Mouse (Mus musculus): Measurements from ENCODE around the gene Myo9b. TPM values are rescaled to one million over a fixed set of nuclear protein-coding genes. Genes with fewer than 3 reads are reported as not detected.
"Not testable (repeated sequence)": the region's sequence is repeated elsewhere in the genome, so short reads cannot be mapped to it uniquely, and the experiment has no call there.

The Myo9b gene
- polyA plus RNA-seq, 1 experiment from 2014 or later = 30.4 TPM

DNA sequence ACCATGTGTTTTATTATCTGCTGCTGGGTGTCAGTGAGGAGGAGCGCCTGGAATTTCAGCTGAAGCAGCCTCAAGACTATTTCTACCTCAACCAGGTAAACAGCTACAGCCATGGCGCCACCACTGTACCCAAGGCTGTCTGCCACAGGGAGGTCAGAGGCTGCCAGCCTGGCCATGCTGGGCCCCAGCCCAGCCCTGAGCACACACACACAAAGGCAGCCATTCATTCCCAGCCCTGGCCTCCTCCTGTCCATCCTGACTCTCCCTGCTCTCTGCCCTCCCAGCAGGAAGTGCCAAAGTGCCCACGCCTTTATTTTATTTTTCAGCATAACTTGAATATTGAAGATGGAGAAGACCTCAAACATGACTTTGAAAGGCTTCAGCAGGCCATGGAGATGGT, 50.4 kb downstream of the Myo9b start:
- Histone ChIP-seq H3K9me3 (replicated peaks) (no peaks in the 10 kb centered on the region), H3K36me3 (peaks cover 60% of the 10 kb centered on the region), H3K9ac (no peak overlapping the region), H3K4me2 (replicated peaks) (no peak overlapping the region), H3K27me3 (no peaks in the 10 kb centered on the region), H3K27ac (no peak overlapping the region), H3K4me1 (no peaks in the 10 kb centered on the region), H3K4me3 (no peak overlapping the region)
- no peak for ATAC-seq (ENCODE audit: low FRiP score)
- WGBS = 90% methylated on average over 3 of the region's 3 CpGs

DNA sequence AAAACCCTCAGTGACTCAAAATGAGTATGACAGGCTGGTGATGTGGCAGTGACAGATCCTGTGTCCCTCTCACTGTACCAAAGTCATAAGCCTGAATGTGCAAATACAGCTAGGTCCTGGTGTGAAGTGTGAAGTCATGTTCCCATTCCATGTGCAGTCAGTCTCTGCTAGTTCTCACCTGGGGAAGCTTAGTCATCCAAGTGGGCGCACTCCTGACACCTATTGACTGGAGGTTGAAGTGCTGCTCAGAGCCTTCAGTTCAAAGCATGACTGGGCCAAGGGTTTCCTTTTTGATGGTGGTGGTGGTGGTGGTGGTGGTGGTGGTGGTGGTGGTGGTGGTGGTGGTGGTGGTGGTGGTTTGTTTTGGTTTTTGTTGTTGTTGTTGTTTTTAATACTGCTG, 52.3 kb downstream of the Myo9b start:
- H3K4me2 ChIP-seq (replicated peaks) = no peak overlapping the region
- 100% methylated on average over 1 of the region's 1 CpGs for WGBS
- H3K4me1 ChIP-seq = no peaks in the 10 kb centered on the region
- no peaks in the 10 kb centered on the region for H3K9me3 ChIP-seq (replicated peaks)
- no peak overlapping the region for H3K9ac ChIP-seq
- H3K27me3 ChIP-seq = no peaks in the 10 kb centered on the region
- no peak for ATAC-seq (ENCODE audit: low FRiP score)
- H3K36me3 ChIP-seq = peaks cover 76% of the 10 kb centered on the region
- H3K4me3 ChIP-seq = no peak overlapping the region
- H3K27ac ChIP-seq = no peak overlapping the region

DNA sequence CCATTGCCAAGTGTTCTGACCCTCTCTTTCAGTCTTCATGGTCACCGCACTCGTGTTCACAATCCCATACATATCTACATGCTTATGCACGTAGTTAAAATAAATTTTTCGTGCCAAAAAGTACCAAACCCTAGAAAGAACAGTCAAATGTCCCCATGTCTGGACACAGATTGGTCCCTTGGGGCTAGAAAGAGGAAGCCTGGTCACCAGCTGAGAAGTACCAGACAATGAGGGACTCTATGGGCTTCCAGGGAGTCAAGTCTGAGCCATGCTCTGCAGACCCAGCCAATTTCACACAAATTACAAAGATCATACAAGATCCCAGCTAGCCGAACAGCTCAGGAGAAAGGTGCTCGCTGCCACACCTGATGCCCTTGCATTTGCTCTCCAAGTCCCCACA, 65.3 kb downstream of the Myo9b start:
- 98% methylated on average over 6 of the region's 6 CpGs for WGBS
- H3K36me3 ChIP-seq = peaks cover 42% of the 10 kb centered on the region
- H3K4me3 ChIP-seq; ATAC-seq (ENCODE audit: low FRiP score); H3K27ac ChIP-seq; H3K4me2 ChIP-seq (replicated peaks); H3K27me3 ChIP-seq; H3K9me3 ChIP-seq (replicated peaks); H3K9ac ChIP-seq; H3K4me1 ChIP-seq: not testable (repeated sequence)

DNA sequence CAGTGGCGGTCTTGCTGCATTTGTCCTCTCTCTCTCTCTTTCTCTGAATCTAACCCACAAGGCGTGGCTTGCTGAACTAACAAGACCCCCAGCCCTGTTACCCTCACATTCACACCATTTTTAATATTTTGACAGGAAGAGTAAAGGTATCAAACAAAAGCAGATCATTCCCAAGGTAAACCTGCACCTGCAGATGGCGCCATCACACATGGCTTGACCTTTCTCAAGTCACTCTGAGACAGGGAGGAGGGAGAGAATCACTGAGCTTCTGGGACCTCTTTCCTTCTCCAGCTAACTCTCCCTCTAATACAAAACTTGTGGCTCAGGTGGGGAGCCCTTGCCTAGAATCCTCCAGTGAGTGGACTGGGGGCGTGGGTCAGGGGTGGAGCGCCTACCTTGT, 68.1 kb downstream of the Myo9b start:
- Histone ChIP-seq H3K9me3 (replicated peaks) (no peaks in the 10 kb centered on the region), H3K27me3 (no peaks in the 10 kb centered on the region), H3K4me3 (no peak overlapping the region), H3K4me1 (no peaks in the 10 kb centered on the region), H3K27ac (no peak overlapping the region), H3K36me3 (peaks cover 50% of the 10 kb centered on the region), H3K9ac (no peak overlapping the region), H3K4me2 (replicated peaks) (no peak overlapping the region)
- ATAC-seq (ENCODE audit: low FRiP score) = no peak
- WGBS = 74% methylated on average over 5 of the region's 5 CpGs

DNA sequence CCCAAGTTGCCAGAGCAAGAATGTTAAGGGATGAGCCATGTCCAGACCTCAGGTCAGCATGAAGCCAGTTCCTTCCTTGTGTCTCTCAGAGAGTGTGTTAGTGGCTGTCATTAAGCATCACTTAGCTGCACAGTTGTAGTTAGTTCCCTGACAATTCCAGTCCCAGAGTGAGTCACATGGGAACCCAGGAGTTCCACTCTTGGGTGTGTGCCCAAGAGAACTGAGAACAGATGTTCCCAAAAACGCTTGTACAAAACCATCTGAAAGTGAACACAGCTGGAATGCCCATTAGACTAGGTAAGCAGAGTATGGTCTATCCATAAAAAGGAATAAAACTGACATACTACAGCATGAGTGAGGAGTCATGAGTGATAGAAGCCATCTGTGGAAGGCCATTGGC, 74.1 kb downstream of the Myo9b start:
- ATAC-seq (ENCODE audit: low FRiP score) = no peak
- Histone ChIP-seq H3K27me3 (no peaks in the 10 kb centered on the region), H3K9me3 (replicated peaks) (no peaks in the 10 kb centered on the region), H3K4me3 (no peak overlapping the region), H3K4me1 (no peaks in the 10 kb centered on the region), H3K27ac (no peak overlapping the region), H3K4me2 (replicated peaks) (no peak overlapping the region), H3K9ac (no peak overlapping the region), H3K36me3 (peaks cover 83% of the 10 kb centered on the region)
- WGBS = 87% methylated on average over 1 of the region's 1 CpGs

DNA sequence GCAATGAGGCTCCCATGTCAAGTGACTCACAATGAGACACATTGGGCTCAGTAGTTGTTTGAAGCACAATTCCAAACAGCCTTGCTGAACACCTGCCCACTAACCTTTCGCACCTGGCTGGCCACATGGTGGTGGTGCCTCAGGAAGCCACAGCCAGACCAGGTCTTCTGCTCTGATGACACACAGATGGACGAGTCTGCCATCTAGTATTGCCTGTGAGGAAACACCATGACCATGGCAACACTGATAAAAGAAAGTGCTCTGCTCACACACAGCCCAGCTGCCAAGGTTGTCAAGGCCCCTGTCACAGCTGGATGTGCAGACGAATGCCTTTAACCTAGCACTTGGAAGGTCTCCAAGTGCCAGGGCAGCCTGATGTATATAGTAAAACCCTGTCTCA, 78.6 kb downstream of the Myo9b start:
- Histone ChIP-seq H3K9me3 (replicated peaks) (no peaks in the 10 kb centered on the region), H3K4me1 (no peaks in the 10 kb centered on the region), H3K27ac (no peak overlapping the region), H3K36me3 (peaks cover 100% of the 10 kb centered on the region), H3K4me2 (replicated peaks) (no peak overlapping the region), H3K9ac (no peak overlapping the region), H3K4me3 (no peak overlapping the region), H3K27me3 (no peaks in the 10 kb centered on the region)
- 77% methylated on average over 3 of the region's 3 CpGs for WGBS
- no peak for ATAC-seq (ENCODE audit: low FRiP score)

DNA sequence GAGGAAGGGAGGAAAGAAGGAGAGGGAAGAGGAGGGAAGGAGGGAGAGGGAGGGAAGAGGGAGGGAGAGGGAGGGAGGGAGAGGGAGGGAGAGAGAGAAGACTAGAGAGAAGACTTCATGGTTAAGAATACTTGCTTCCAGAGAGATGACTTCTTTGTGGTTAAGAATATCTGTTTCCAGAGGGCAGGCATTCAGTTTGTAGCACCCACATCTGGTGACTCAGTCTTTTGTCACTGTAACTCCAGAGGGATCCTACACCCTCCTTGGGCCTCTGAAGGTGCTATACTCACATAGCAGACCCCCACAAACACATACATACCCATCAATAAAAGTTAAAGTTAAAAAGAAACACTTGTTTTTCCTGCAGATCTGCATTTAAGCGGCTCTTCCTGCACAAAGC, 79.0 kb downstream of the Myo9b start:
- Histone ChIP-seq H3K9me3 (replicated peaks) (no peaks in the 10 kb centered on the region), H3K4me2 (replicated peaks) (no peak overlapping the region), H3K9ac (no peak overlapping the region), H3K36me3 (peaks cover 100% of the 10 kb centered on the region), H3K27me3 (no peaks in the 10 kb centered on the region), H3K4me3 (no peak overlapping the region), H3K27ac (no peak overlapping the region), H3K4me1 (no peaks in the 10 kb centered on the region)
- no peak for ATAC-seq (ENCODE audit: low FRiP score)
- 95% methylated on average over 1 of the region's 1 CpGs for WGBS

DNA sequence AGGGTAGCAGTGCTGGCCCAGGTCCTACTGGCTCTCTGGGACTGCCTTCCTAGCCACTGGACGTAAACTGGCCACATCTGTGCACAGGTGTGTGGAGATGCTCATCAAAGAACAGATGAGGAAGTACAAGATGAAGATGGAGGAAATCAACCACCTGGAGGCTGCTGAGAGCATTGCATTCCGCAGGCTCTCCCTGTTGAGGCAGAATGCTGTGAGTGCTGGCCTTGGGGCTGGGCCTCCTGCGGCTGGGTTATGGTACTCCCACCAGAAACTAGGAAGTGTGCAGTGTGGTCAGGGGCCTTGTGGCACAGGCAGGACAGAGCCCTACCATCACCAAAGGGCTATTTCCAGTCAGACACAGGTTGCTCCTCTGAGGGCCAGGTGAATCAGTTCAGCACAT, 85.5 kb downstream of the Myo9b start:
- ATAC-seq (ENCODE audit: low FRiP score) = no peak
- 84% methylated on average over 3 of the region's 3 CpGs for WGBS

DNA sequence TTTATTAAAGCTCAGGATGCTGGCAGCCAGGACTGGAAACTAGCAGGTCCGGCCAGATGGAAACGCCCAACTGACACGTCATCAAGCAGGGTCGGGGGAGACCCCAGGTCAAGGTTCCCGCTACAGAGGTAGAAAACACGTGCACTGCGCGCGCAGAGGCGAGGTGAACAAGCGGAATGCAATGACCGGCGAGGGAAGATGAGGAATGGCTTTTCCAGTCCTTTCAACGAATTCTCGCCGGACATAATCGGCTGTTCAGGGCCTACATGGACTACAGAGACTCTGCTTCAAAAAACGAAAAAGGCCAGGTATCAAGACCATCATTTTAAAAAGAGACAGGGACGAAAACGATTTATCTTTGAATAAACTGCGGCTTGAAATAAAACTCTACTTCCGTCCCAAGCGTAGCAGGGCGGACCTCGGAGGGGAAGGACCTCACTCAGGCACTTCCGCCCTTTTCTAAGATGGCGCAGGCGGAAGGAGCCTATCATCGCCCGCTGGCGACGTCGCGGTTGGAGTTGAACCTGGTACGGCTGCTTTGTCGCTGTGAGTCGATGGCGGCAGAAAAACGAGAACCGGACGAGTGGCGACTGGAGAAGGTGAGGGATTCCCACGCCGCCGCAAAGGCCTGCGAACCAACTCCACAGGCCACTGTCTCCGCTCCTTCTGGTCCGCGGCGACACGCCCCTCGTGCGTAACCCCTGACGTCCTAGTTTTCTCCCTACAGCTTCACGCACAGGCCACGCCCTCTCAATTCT, 94.4 kb downstream of the Myo9b start, which contains the start of gene Use1:
TSS of gene Use1 (plus strand) at position 78 of the 758 bp plus-strand sequence.
- Histone ChIP-seq H3K4me2 (replicated peaks) (peak within 1 kb of the TSS; percentile 83), H3K4me3 (peak within 1 kb of the TSS; percentile 68), H3K9ac (peak within 1 kb of the TSS; percentile 68), H3K27ac (peak within 1 kb of the TSS; percentile 94), H3K9me3 (replicated peaks) (no peaks in the 10 kb centered on the region), H3K4me1 (peaks cover 18% of the 10 kb centered on the region), H3K27me3 (no peaks in the 10 kb centered on the region), H3K36me3 (peaks cover 15% of the 10 kb centered on the region)
- ATAC-seq (ENCODE audit: low FRiP score) = peak; percentile 80
- WGBS = under 1% methylated on average over 56 of the region's 56 CpGs

More for the DNA sequence above, 85.5 kb downstream of the Myo9b start:
- no peaks in the 10 kb centered on the region for H3K9me3 ChIP-seq (replicated peaks)
- no peak overlapping the region for H3K4me2 ChIP-seq (replicated peaks)
- H3K4me1 ChIP-seq = no peaks in the 10 kb centered on the region
- no peak overlapping the region for H3K27ac ChIP-seq
- H3K9ac ChIP-seq = no peak overlapping the region
- H3K27me3 ChIP-seq = no peaks in the 10 kb centered on the region
- peaks cover 78% of the 10 kb centered on the region for H3K36me3 ChIP-seq
- no peak overlapping the region for H3K4me3 ChIP-seq

DNA sequence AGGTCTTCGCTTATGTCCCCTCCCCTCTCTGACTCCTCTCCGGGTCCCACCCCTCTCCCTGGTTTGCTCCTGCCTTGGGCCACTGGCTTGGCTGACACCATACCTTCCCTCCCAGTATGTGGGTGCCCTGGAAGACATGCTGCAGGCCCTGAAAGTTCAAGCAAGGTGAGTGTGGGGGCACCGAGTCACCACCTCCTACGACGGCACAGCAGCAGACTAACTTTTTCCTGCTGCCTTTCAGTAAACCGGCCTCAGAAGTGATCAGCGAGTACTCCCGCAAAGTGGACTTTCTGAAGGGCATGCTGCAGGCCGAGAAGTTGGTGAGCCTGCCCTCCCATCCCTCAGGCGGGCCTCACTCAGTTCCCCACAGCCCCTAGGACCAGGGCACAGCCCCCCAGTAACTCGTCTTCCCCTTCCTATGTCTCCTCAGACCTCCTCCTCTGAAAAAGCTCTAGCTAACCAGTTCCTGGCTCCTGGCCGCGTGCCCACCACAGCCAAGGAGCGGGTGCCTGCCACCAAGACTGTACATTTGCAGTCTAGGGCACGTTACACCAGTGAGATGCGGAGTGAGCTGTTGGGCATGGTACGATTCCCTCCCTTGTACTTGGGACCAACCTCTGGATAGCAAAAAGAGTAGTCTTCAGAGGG, 95.1 kb downstream of the Myo9b start:
- Histone ChIP-seq H3K27ac (peak overlapping the region; percentile 94), H3K36me3 (peaks cover 15% of the 10 kb centered on the region), H3K4me1 (peaks cover 18% of the 10 kb centered on the region), H3K4me3 (peak overlapping the region; percentile 68), H3K9me3 (replicated peaks) (no peaks in the 10 kb centered on the region), H3K27me3 (no peaks in the 10 kb centered on the region), H3K9ac (peak overlapping the region; percentile 68), H3K4me2 (replicated peaks) (peak overlapping the region; percentile 83)
- 51% methylated on average over 17 of the region's 17 CpGs for WGBS
- ATAC-seq (ENCODE audit: low FRiP score) = no peak

DNA sequence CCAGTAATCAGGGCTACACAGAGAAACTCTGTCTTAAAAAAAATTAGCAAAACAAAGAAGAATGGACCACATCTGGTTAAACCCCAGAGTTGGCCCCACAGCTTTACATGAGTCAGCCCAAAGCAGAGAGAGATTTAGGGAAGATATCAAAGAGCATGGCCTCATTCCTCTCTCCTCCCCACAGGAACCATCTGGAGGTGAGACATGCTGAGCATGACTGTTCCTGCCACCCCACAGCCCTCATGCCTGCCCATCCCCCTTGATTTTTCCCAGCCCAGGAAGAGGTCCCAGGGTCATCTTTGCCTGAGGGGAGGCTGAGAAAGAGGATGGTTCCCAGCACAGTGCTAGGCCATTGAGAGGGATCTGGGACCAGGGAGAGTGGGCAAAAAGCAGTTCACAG, 95.9 kb downstream of the Myo9b start:
- 0 out of 2 replicates have a peak overlapping the region, but pooled peaks have one; percentile 8 for H3K9ac ChIP-seq
- no peak overlapping the region for H3K27ac ChIP-seq
- H3K4me1 ChIP-seq = peaks cover 18% of the 10 kb centered on the region
- H3K4me2 ChIP-seq (replicated peaks) = peak overlapping the region; percentile 83
- no peak for ATAC-seq (ENCODE audit: low FRiP score)
- 0 out of 2 replicates have a peak overlapping the region, but pooled peaks have one; percentile 68 for H3K4me3 ChIP-seq
- no peaks in the 10 kb centered on the region for H3K27me3 ChIP-seq
- peaks cover 20% of the 10 kb centered on the region for H3K36me3 ChIP-seq
- H3K9me3 ChIP-seq (replicated peaks) = no peaks in the 10 kb centered on the region

DNA sequence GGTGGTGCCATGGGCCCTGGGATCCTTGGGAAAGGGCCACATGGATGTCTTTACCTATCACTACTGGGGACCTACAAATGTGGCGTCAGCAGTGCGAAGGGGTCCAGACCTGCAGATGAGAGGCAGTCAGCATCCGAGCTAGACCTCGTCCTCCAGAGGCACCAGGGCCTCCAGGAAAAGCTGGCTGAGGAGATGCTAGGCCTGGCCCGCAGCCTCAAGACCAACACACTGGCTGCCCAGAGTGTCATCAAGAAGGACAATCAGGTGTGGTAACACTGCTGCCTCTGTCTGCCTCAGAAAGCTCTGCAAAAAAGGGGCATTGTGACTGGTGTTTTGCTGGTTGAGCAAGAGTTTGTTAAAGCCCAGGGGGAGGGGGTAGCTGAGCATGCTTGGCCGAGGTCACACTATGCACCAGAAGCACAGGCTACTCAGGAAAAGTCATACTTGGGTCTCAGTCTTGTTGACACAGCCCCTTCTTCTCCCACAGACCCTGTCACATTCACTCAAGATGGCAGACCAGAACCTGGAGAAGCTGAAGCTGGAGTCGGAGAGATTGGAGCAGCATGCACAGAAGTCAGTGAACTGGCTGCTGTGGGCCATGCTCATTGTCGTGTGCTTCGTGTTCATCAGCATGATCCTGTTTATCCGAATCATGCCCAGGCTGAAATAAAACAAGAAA, 96.7 kb downstream of the Myo9b start:
- WGBS = 92% methylated on average over 10 of the region's 10 CpGs

More for the DNA sequence above, 96.7 kb downstream of the Myo9b start:
- no peak overlapping the region for H3K27ac ChIP-seq
- no peak overlapping the region for H3K4me2 ChIP-seq (replicated peaks)
- H3K36me3 ChIP-seq = peaks cover 26% of the 10 kb centered on the region
- ATAC-seq (ENCODE audit: low FRiP score) = no peak
- no peak overlapping the region for H3K4me3 ChIP-seq
- no peak overlapping the region for H3K9ac ChIP-seq
- no peaks in the 10 kb centered on the region for H3K9me3 ChIP-seq (replicated peaks)
- H3K4me1 ChIP-seq = peaks cover 18% of the 10 kb centered on the region
- no peaks in the 10 kb centered on the region for H3K27me3 ChIP-seq

Data from hindbrain, embryonic 12.5 days (tissue).